Mouse (Mus musculus) brain, adult 10 weeks (tissue): ENCODE data around the gene Ms4a4a. TPM values are rescaled to one million over a fixed set of nuclear protein-coding genes. Genes with fewer than 3 reads are reported as not detected.

Experiments used
- polyA plus RNA-seq: library from polyadenylated mRNA; stranded (reverse); fragments of 350-450 nt; fragmentation: Illumina TruSeq; extraction: RNeasy Lipid Tissue Mini Kit (QIAGEN cat#74804); gene quantifications from one replicate; pipeline ENCODE4 v1.2.3, GENCODE M21; 2015; ENCODE audit warnings: low read depth, low replicate concordance

The Ms4a4a gene
- not detected for polyA plus RNA-seq

DNA sequence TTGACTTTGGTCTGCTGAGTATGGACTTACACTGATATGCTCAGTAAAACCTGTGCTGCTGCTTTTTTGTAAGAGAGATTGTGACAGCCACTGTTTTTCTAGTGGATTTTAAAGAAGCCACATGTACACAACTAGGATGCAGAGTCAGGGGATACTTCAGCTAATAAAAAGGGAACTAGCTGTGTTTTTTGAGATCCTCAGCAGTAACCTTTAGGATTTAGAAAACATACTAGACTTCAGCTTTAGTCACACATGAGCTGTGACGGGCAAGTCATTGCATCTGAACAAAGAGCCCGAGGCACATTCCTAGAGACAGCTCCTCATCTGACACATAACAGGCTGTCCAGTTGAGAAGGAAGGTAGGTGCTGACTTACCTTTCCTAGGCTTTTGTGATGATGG is at the start of gene Ms4a4a:
Gene Ms4a4a (plus strand): TSS at position 251 of the 400 bp plus-strand sequence.

DNA sequence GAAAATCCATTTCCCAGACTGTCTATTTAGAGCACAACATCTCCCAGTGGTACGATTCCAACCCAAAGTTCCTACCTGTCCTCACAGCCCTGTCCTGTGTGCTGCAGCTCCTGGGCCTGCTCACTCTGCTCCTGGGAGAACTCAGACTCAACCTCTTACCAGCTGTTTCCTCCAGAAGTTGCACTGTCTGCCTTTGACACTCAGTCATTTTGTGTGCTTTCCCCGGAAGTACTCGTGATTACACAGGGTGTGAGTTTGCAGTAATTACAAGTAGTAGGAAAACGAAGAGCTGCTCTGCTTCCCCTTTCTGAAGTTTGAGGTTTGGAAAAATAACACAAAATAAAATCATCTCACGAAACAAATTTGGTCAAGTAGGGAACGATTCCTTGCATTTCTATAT is 39.4 kb upstream of the Ms4a4a start, which contains the start of gene Ms4a7:
Gene Ms4a7 (minus strand): TSS at position 215 of the 400 bp plus-strand sequence.

DNA sequence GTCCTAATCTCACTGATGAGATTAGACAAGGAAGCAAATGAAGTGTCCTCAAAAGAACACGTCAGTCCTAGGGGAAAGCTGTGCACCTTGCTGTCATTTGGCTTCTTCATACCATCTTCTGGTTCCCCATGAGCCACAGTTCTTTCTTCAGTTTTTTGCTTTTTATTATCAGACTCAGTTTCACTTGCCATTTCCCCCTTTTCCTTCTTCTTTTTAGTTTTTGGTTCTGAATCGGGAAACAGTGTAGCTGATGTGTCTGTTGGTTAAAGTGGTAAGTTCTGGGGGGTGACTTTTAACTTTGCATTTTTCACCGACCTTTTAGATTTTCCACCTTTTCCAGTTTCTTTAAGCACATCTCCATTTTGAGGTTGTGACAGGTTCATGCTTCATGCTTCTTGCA is 29.2 kb downstream of the Ms4a4a start, which contains the start of gene Ms4a4c:
Gene Ms4a4c (plus strand): TSS at position 244 of the 400 bp plus-strand sequence.

Other genes with a start within 250 kb of the Ms4a4a start
- gene 1700017D01Rik, start 244.6 kb upstream of the Ms4a4a start, polyA plus RNA-seq = not detected
- not detected for gene 1700025F22Rik, start 210.2 kb upstream of the Ms4a4a start, polyA plus RNA-seq
- gene Ms4a13, start 178.8 kb upstream of the Ms4a4a start, polyA plus RNA-seq = not detected
- not detected for gene Ms4a12, start 143.1 kb upstream of the Ms4a4a start, polyA plus RNA-seq
- gene Ms4a1, start 109.3 kb upstream of the Ms4a4a start, polyA plus RNA-seq = not detected
- not detected for gene Ms4a5, start 91.7 kb upstream of the Ms4a4a start, polyA plus RNA-seq
- gene Ms4a14, start 61.1 kb upstream of the Ms4a4a start, polyA plus RNA-seq = 0.21 TPM
- gene Ms4a7, start 39.4 kb upstream of the Ms4a4a start, polyA plus RNA-seq = 0.58 TPM
- not detected for gene Ms4a4c, start 29.2 kb downstream of the Ms4a4a start, polyA plus RNA-seq
- not detected for gene Ms4a4b, start 68.0 kb downstream of the Ms4a4a start, polyA plus RNA-seq
- gene Ms4a6c, start 93.8 kb downstream of the Ms4a4a start, polyA plus RNA-seq = 1.8 TPM
- 0.70 TPM for gene Gm8369, start 110.4 kb downstream of the Ms4a4a start, polyA plus RNA-seq
- gene Ms4a6b, start 141.0 kb downstream of the Ms4a4a start, polyA plus RNA-seq = 3.6 TPM
- not detected for gene Ms4a4d, start 161.3 kb downstream of the Ms4a4a start, polyA plus RNA-seq
- 1.9 TPM for gene Ms4a6d, start 229.3 kb downstream of the Ms4a4a start, polyA plus RNA-seq
- not detected for gene Ms4a2, start 248.2 kb downstream of the Ms4a4a start, polyA plus RNA-seq